Mouse (Mus musculus): ENCODE data around the gene Slc29a1.

DNA sequence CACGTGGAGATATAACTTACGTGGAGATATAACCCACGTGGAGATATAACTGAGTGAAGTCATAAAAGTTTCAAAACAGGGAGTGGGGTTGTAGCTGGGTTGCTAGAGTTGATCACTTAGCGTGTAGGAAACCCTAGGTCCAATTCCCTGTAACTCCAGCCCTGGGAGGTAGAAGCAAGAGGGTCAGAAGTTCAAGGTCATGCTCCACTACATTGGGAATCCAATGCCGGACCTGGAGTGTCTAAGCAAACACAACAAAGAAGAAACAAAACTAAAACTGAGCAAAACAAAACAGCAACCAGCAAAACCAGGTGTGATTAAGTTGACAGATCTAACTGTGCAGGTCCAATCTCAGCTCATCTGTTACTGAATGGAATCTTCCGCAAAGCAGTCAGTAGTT, 18.2 kb upstream of the Slc29a1 start:
- no peak for TF ChIP-seq POLR2A (IDR thresholded peaks at IDR 0.05; ENCODE audit: borderline replicate concordance, control insufficient read depth, low read depth, low read length)
- no peak for TF ChIP-seq CTCF (IDR thresholded peaks at IDR 0.05; ENCODE audit: control insufficient read depth, insufficient read depth, low read length)

All from bone marrow, adult 2 months (tissue).